Mouse (Mus musculus) midbrain, embryonic 10.5 days (tissue): ENCODE data around the gene Dock10. TPM values are rescaled to one million over a fixed set of nuclear protein-coding genes. Genes with fewer than 3 reads are reported as not detected.

Experiments
- DNase-seq: peaks from one replicate; pipeline ENCODE4 v3.0.0-alpha.2; 2017; ENCODE audit warnings: low spot score
- H3K27ac ChIP-seq: fragments of 300-500 bp; sonication (generic); replicated peaks from 2 replicates; pipeline ENCODE4 v1.5.1; 2016; ENCODE audit warnings: mild to moderate bottlenecking
- H3K27me3 ChIP-seq: fragments of 300-500 bp; sonication (generic); 2 replicates; pipeline ENCODE4 v1.6.1; 2016; ENCODE audit warnings: low read depth, mild to moderate bottlenecking; ENCODE audit not compliant: poor library complexity, severe bottlenecking
- H3K36me3 ChIP-seq: fragments of 300-500 bp; sonication (generic); 2 replicates; pipeline ENCODE4 v1.6.1; 2016; ENCODE audit warnings: mild to moderate bottlenecking, moderate library complexity
- H3K4me1 ChIP-seq: fragments of 300-500 bp; sonication (generic); 2 replicates; pipeline ENCODE4 v1.6.1; 2016
- H3K4me3 ChIP-seq: fragments of 300-500 bp; sonication (generic); 2 replicates; pipeline ENCODE4 v1.5.1; 2016; ENCODE audit warnings: mild to moderate bottlenecking, moderate library complexity
- H3K9me3 ChIP-seq: fragments of 300-500 bp; sonication (generic); replicated peaks from 2 replicates; pipeline ENCODE4 v1.6.1; 2016; ENCODE audit warnings: mild to moderate bottlenecking
- WGBS: fragments of 180-500 bp; shearing (Covaris S2); methylation state at CpG from one replicate; pipeline ENCODE4 v1.1.7; 2016; 5-methylcytosine and 5-hydroxymethylcytosine counted together
- polyA plus RNA-seq: library from polyadenylated mRNA; unstranded; fragments of >200 nt; fragmentation: Nextera tagmentation; extraction: Ambion mirVana; gene quantifications from 2 replicates; pipeline ENCODE4 v1.2.1, GENCODE M21; 2016

Dock10 gene
- polyA plus RNA-seq, 1 experiment from 2014 or later: 1.9 TPM

DNA sequence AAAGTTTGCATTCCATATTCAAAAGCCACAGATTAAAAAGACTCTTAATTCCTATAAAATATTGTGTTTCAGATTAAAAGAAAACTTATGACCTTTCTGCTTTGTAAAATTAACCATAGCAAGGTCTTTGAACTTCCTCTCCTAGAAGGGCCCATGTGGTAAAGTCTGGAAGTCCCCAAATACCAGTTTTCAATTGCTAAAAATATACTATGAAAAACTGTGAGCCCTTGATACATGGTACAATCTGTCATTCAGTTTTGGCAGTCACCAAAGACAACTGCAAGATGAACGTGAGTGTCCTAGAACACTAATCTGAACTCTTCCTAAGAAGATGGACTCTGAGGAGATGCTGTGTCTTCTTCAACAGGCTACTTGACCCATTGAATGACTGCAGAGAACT lies 117.0 kb downstream of the Dock10 start:
- H3K36me3 ChIP-seq: no peaks in the 10 kb centered on the region
- no peak for DNase-seq
- WGBS: 88% methylated on average over 1 of the region's 1 CpGs
- no peak overlapping the region for H3K4me3 ChIP-seq
- no peaks in the 10 kb centered on the region for H3K27me3 ChIP-seq
- no peaks in the 10 kb centered on the region for H3K9me3 ChIP-seq
- H3K27ac ChIP-seq: no peak overlapping the region
- H3K4me1 ChIP-seq: no peaks in the 10 kb centered on the region

- 82% methylated on average over 1 of the region's 1 CpGs for WGBS
These were observed 118.8 kb downstream of the Dock10 start for GRCm38 (mm10) chr1:80639553-80639952.

DNA sequence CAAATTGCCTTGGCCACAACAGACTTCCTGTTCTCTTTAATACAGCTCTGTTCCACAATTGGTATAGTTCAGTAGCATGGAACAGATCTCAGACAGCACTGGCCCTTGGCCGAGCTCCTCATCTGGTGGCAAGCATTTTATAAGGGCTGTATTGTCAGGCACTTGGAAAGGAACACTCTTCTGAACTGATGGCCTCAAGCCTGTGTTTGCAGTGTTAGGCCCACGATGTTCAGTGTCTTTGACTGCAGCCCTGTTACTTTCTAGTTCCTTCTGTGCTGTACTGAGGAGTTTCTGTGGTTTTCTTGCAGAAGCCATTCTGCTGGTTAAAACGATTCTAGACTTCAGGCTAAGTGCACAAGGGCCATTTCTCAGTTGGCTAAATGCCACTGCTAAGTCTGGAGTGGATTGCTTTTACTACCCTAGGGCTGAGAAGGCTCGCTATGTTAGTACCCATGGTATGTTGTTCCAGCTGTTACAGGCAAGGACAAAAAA lies 121.1 kb downstream of the Dock10 start:
- H3K4me3 ChIP-seq: no peak overlapping the region
- H3K27ac ChIP-seq: no peak overlapping the region
- no peak for DNase-seq
- 87% methylated on average over 4 of the region's 4 CpGs for WGBS
- H3K9me3 ChIP-seq: no peaks in the 10 kb centered on the region
- H3K36me3 ChIP-seq: no peaks in the 10 kb centered on the region
- no peaks in the 10 kb centered on the region for H3K27me3 ChIP-seq
- H3K4me1 ChIP-seq: no peaks in the 10 kb centered on the region

More at GRCm38 (mm10) chr1:80639553-80639952, 118.8 kb downstream of the Dock10 start:
- Histone ChIP-seq H3K27ac (no peak overlapping the region), H3K27me3 (no peaks in the 10 kb centered on the region), H3K36me3 (no peaks in the 10 kb centered on the region), H3K4me3 (no peak overlapping the region), H3K4me1 (no peaks in the 10 kb centered on the region), H3K9me3 (no peaks in the 10 kb centered on the region)
- DNase-seq: no peak

GRCm38 (mm10) chr1:80635825-80636224 lies 122.5 kb downstream of the Dock10 start:
- WGBS: 93% methylated on average over 4 of the region's 4 CpGs
- Histone ChIP-seq H3K27ac (no peak overlapping the region), H3K4me1 (peaks cover 2% of the 10 kb centered on the region), H3K36me3 (no peaks in the 10 kb centered on the region), H3K27me3 (no peaks in the 10 kb centered on the region), H3K4me3 (no peak overlapping the region), H3K9me3 (no peaks in the 10 kb centered on the region)
- DNase-seq: no peak

DNA sequence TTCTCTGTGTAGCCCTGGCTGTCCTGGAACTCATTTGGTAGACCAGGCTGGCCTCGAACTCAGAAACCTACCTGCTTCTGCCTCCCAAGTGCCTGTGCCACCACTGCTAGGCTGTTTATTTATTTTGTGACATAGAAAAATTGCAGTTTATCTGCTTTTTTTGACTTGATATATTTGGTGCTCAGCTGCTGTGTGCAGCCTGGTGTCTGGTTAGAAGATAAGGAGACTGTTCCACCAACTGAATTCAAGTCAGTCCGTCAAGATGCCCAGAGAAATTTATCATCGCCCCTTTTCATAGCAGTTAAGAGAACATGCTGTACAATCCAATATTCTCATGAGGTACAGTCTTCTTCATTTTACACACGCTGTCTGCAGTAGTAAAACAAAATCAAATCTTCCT lies 124.8 kb downstream of the Dock10 start:
- WGBS: 92% methylated on average over 4 of the region's 4 CpGs
- Histone ChIP-seq H3K27ac (no peak overlapping the region), H3K4me3 (no peak overlapping the region), H3K9me3 (no peaks in the 10 kb centered on the region), H3K4me1 (peaks cover 12% of the 10 kb centered on the region), H3K27me3 (no peaks in the 10 kb centered on the region), H3K36me3 (no peaks in the 10 kb centered on the region)
- no peak for DNase-seq

- no peak for DNase-seq
- Histone ChIP-seq H3K9me3 (no peaks in the 10 kb centered on the region), H3K4me3 (no peak overlapping the region), H3K27ac (no peak overlapping the region), H3K36me3 (no peaks in the 10 kb centered on the region), H3K27me3 (no peaks in the 10 kb centered on the region), H3K4me1 (peaks cover 12% of the 10 kb centered on the region)
- 65% methylated on average over 5 of the region's 5 CpGs for WGBS
These were observed 127.9 kb downstream of the Dock10 start for GRCm38 (mm10) chr1:80630179-80631149.

- no peaks in the 10 kb centered on the region for H3K27me3 ChIP-seq
- H3K4me1 ChIP-seq: peaks cover 12% of the 10 kb centered on the region
- DNase-seq: no peak
- no peak overlapping the region for H3K27ac ChIP-seq
- no peak overlapping the region for H3K4me3 ChIP-seq
- no peaks in the 10 kb centered on the region for H3K36me3 ChIP-seq
- no peaks in the 10 kb centered on the region for H3K9me3 ChIP-seq
These were observed 130.3 kb downstream of the Dock10 start for GRCm38 (mm10) chr1:80628054-80628453.

GRCm38 (mm10) chr1:80626800-80627199 lies 131.5 kb downstream of the Dock10 start:
- WGBS: 90% methylated on average over 4 of the region's 4 CpGs
- Histone ChIP-seq H3K4me3 (no peak overlapping the region), H3K9me3 (no peaks in the 10 kb centered on the region), H3K27ac (no peak overlapping the region), H3K36me3 (no peaks in the 10 kb centered on the region), H3K27me3 (no peaks in the 10 kb centered on the region), H3K4me1 (peaks cover 12% of the 10 kb centered on the region)
- no peak for DNase-seq

GRCm38 (mm10) chr1:80625371-80625770 lies 133.0 kb downstream of the Dock10 start:
- Histone ChIP-seq H3K9me3 (no peaks in the 10 kb centered on the region), H3K4me3 (no peak overlapping the region), H3K27ac (no peak overlapping the region), H3K36me3 (no peaks in the 10 kb centered on the region), H3K4me1 (peaks cover 6% of the 10 kb centered on the region), H3K27me3 (no peaks in the 10 kb centered on the region)
- 84% methylated on average over 1 of the region's 1 CpGs for WGBS
- DNase-seq: no peak

DNA sequence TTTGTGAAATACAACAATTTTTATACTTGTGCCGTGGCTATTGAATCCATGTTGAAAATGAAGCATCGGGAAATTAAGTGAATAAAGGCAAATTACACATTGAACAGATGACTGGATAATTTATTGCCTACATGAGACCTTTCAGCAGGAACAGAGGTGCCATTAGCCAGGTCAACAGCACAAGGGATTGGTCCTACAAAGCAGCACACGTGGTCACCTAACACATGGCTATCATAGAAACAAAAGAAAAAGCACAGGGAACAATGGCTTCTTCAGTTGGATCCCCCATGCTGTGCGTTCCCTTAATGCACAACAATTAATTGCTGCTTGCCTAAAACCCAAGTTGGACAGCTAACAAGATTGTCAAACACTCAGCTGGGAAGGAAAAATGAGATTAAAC lies 133.8 kb downstream of the Dock10 start:
- peaks cover 1% of the 10 kb centered on the region; the same call in 1 of the 2 replicates for H3K4me1 ChIP-seq
- WGBS: 75% methylated on average over 4 of the region's 4 CpGs
- no peaks in the 10 kb centered on the region for H3K27me3 ChIP-seq
- no peaks in the 10 kb centered on the region for H3K9me3 ChIP-seq
- H3K27ac ChIP-seq: no peak overlapping the region
- no peak for DNase-seq
- H3K4me3 ChIP-seq: no peak overlapping the region
- no peaks in the 10 kb centered on the region for H3K36me3 ChIP-seq

DNA sequence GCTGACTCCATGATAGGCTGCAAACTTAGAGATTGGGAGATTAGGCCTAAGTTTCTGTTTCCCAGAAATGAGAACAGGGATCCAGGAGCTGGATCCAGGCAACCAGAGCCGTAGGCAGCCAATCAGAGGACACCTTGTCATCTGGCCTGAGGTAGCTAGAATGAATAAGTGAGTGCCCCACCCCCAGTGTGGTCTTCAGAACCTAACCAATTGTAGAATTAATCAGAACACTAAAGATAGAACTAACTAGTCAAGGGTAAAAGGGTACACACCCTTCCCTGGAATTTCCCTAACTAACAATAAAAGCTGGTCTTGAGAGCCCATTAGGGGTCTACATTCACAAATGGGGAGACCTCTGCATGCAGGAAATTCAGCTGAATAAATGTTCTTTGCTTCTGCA lies 135.7 kb downstream of the Dock10 start:
- Histone ChIP-seq H3K4me3 (no peak overlapping the region), H3K27me3 (no peaks in the 10 kb centered on the region), H3K4me1 (no peaks in the 10 kb centered on the region), H3K36me3 (no peaks in the 10 kb centered on the region), H3K9me3 (no peaks in the 10 kb centered on the region), H3K27ac (no peak overlapping the region)
- 80% methylated on average over 1 of the region's 1 CpGs for WGBS
- no peak for DNase-seq

DNA sequence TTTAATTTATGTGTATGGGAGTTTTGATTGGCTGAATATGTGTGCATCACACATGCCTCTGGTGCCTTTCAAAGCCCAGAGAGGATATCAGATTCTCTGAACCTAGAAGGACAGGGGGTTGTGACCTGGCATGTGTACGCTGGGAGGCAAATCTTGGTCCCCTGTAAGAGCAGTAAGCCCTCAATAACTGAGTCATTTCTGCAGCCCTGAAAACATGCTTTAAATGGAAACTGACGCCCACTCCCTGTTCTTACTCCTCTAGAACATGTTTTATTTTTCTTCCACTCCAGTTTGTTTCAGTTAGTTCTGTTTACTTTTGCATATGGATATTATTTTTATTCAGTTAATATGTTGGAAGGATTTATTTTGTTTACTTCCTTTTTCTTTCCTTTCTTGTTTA lies 139.2 kb downstream of the Dock10 start:
- Histone ChIP-seq H3K4me1 (no peaks in the 10 kb centered on the region), H3K36me3 (no peaks in the 10 kb centered on the region), H3K27me3 (no peaks in the 10 kb centered on the region), H3K27ac (no peak overlapping the region), H3K4me3 (no peak overlapping the region), H3K9me3 (no peaks in the 10 kb centered on the region)
- DNase-seq: no peak
- WGBS: 78% methylated on average over 2 of the region's 2 CpGs

DNA sequence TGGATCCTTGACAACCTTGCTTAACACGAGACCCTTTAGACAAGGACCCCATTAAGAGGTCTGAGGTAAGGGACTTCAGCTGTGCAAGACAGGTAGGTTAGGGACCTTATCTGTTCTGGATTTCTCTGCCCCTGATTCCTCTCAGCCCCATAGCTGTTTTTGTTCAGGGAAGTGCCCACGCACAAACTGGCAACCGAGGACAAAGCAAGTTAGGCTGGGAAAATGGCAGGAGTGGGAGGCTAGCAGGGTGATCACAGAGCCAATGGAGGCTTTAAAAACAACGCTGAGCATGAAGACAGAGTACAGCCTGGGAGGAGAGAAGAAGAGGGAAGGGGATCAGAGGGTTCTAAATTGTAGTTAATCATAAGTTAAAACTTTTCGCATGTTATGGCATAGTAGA lies 141.7 kb downstream of the Dock10 start:
- Histone ChIP-seq H3K36me3 (no peaks in the 10 kb centered on the region), H3K9me3 (no peaks in the 10 kb centered on the region), H3K4me3 (no peak overlapping the region), H3K4me1 (no peaks in the 10 kb centered on the region), H3K27ac (no peak overlapping the region), H3K27me3 (no peaks in the 10 kb centered on the region)
- no peak for DNase-seq
- WGBS: 87% methylated on average over 5 of the region's 5 CpGs
